Mouse (Mus musculus) cerebellum, adult 2 months (tissue): ENCODE measurements around the gene Cxadr. TPM values are rescaled to one million over a fixed set of nuclear protein-coding genes. Genes with fewer than 3 reads are reported as not detected.

Experiments
- DNase-seq, 2 experiments: peaks; one replicate each; pipeline ENCODE4 v3.0.0; 2021
- H3K27ac ChIP-seq: fragments of 200-500 bp; 2 replicates; pipeline ENCODE4 v1.5.1; 2012; ENCODE audit warnings: low read length, control low read depth, inconsistent platforms; ENCODE audit not compliant: insufficient read depth
- H3K27me3 ChIP-seq: fragments of 200-500 bp; 2 replicates; pipeline ENCODE4 v1.6.1; 2012; ENCODE audit warnings: inconsistent platforms, mild to moderate bottlenecking, low read length, moderate library complexity; ENCODE audit not compliant: control insufficient read depth, insufficient read depth
- H3K4me1 ChIP-seq: fragments of 200-500 bp; 2 replicates; pipeline ENCODE4 v1.6.1; 2011; ENCODE audit warnings: low read length; ENCODE audit not compliant: control insufficient read depth, insufficient read depth
- H3K4me3 ChIP-seq: fragments of 200-500 bp; replicated peaks from 2 replicates; pipeline ENCODE3; 2011; ENCODE audit warnings: mild to moderate bottlenecking, low read depth, low read length, control low read depth; ENCODE audit not compliant: insufficient read depth
- CTCF ChIP-seq: fragments of 200-500 bp; IDR thresholded peaks from 2 replicates; pipeline ENCODE4 v1.5.1; 2011; ENCODE audit warnings: low read depth, mild to moderate bottlenecking, control low read depth, low read length, moderate library complexity, borderline replicate concordance; ENCODE audit not compliant: insufficient read depth
- POLR2A ChIP-seq: fragments of 200-500 bp; IDR thresholded peaks from 2 replicates; pipeline ENCODE4 v1.6.1; 2011; ENCODE audit warnings: low read length, control low read depth, borderline replicate concordance; ENCODE audit not compliant: insufficient read depth
- WGBS: fragments of 180-500 bp; shearing (Covaris S2); methylation state at CpG from one replicate; pipeline ENCODE4 v1.1.7; 2018; 5-methylcytosine and 5-hydroxymethylcytosine counted together
- polyA plus RNA-seq: library from polyadenylated mRNA; depleted of rRNA; stranded (reverse); fragments of >200 nt; gene quantifications from 2 replicates; pipeline ENCODE4 v1.2.3, GENCODE M21; 2012

Gene Cxadr
- polyA plus RNA-seq, 1 experiment: 9.7 TPM

DNA sequence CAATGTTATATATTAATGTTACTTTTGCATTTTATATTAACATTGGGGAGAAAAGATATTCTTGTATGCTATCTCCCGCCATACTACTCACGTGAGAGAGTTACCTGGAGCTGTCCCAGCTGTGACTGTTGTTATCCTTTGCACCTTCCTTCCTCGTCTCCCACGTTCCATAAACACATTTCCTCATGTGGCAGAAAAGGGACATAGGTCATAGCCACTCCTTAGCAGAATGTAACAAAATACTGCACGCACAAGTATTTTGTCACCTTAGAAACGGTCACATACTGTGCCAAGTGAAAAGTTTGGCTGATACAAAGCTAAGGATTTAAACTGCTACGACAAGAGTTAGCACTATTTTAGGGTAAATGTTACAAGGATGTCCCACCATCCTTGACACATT, 26.3 kb downstream of the Cxadr start:
- TF ChIP-seq CTCF (no peak), POLR2A (no peak)
- DNase-seq: no peak
- Histone ChIP-seq H3K27ac (no peak overlapping the region), H3K4me1 (no peaks in the 10 kb centered on the region), H3K27me3 (no peaks in the 10 kb centered on the region), H3K4me3 (no peak overlapping the region)
- 89% methylated on average over 7 of the region's 7 CpGs for WGBS

DNA sequence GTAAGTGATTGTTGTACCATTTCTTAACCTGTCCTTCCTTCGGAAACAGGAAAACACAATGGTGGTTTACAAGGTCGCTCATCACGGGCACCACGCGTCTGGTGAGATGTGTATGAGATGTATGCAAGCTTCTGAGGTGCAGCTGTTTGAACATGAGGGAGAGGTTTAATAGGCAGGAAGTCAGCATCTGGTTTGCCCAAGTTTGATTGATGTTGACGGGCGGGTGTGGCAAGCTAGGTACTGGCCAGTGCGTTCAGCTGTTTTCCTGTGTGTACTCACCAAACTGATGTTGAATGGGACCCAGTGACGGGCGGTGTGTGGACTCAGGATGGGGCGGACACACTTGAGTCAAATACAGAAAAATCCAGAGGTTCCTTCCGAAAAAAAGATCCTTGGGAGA, 26.7 kb downstream of the Cxadr start:
- WGBS: 93% methylated on average over 12 of the region's 12 CpGs
- H3K4me3 ChIP-seq: no peak overlapping the region
- TF ChIP-seq CTCF: no peak
- no peak for TF ChIP-seq POLR2A
- no peaks in the 10 kb centered on the region for H3K4me1 ChIP-seq
- no peak overlapping the region for H3K27ac ChIP-seq
- H3K27me3 ChIP-seq: no peaks in the 10 kb centered on the region
- DNase-seq: no peak

DNA sequence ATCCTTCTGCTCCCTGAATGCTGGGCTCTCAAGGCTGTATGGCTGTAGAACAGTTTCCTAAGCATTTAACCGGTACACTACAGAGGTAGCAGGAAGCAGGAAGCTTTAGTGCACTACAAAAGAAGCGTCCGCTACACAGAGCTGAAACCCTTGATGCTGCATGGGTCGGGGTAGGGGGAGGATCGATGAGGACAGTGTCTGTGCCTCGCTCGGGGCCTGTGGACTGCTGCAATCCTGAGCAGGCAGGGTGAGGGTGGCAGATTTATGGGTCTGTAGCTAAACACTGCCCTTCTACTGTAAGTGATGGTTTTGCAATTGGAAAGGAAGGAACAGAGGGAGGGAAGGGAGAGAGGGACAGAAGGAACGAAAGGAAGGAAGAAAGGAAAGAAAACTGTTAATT, 35.9 kb downstream of the Cxadr start:
- TF ChIP-seq CTCF (no peak), POLR2A (no peak)
- no peak overlapping the region for H3K4me3 ChIP-seq
- no peaks in the 10 kb centered on the region for H3K27me3 ChIP-seq
- WGBS: 70% methylated on average over 8 of the region's 8 CpGs
- DNase-seq: no peak
- no peak overlapping the region for H3K27ac ChIP-seq
- no peaks in the 10 kb centered on the region for H3K4me1 ChIP-seq

DNA sequence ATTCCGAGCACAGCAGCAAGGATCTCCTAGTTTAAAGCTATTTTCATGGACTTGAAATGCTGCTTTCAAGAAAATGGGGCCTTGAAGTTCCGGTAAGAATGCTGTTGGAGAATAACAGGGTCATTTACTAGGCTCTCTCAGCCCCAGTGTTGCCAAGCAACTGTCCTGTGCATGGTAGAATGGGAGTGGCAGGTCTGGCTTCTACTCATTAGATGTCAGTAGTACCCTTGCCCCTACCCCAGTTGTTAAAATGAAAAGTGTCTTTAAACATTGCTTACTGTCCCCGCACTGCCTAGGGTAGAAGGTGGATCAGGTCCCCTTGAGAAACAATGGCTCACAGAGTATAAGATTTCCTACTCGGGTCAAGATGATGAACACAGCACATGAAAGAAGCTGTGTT, 40.1 kb downstream of the Cxadr start:
- Histone ChIP-seq H3K4me3 (no peak overlapping the region), H3K4me1 (no peaks in the 10 kb centered on the region), H3K27ac (no peak overlapping the region), H3K27me3 (no peaks in the 10 kb centered on the region)
- no peak for DNase-seq
- TF ChIP-seq CTCF (no peak), POLR2A (no peak)
- 77% methylated on average over 4 of the region's 4 CpGs for WGBS

DNA sequence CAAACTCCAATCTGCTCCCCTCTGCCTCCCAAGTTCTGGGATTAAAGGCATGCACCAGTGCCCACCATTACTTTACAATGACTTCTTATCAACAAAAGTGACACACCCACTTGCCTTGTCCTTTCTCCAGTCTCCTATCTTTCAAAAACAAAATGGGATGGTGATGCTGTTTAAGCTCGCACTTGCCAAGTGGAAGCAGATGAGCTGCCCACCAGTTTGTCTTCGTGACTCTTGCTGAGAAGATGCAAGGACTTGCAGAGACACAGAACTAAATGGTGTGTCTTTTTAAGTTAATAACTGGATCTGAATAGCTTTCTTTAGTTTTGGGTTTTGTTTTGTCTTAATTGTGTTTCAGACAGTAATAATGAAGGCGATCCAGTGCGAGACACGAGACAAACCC, 41.5 kb downstream of the Cxadr start:
- no peak overlapping the region for H3K4me3 ChIP-seq
- H3K4me1 ChIP-seq: no peaks in the 10 kb centered on the region
- no peaks in the 10 kb centered on the region for H3K27me3 ChIP-seq
- WGBS: 89% methylated on average over 5 of the region's 5 CpGs
- no peak overlapping the region for H3K27ac ChIP-seq
- TF ChIP-seq POLR2A: no peak
- TF ChIP-seq CTCF: no peak
- DNase-seq: no peak

DNA sequence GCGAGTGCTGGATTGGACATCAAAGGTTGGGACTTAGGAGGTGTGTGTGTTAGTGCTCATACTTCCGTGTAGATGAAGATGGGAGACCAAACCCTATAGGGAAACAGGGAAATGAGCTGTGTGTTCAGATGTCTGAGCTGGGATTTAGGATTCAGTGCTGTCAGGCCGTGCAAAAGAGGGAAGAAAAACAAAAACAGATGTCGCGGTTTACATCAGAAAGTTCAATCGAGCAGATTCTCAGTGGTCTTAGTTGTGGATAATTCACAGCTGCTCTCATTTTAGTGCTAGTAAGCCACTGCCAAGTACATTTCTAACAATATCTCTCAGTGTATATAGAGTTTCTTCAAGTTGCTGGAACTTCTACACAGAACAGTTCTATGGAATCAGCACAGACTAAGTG, 42.5 kb downstream of the Cxadr start:
- Histone ChIP-seq H3K4me1 (no peaks in the 10 kb centered on the region), H3K27me3 (no peaks in the 10 kb centered on the region), H3K27ac (no peak overlapping the region), H3K4me3 (no peak overlapping the region)
- TF ChIP-seq CTCF (no peak), POLR2A (no peak)
- DNase-seq: no peak
- WGBS: 52% methylated on average over 6 of the region's 6 CpGs

DNA sequence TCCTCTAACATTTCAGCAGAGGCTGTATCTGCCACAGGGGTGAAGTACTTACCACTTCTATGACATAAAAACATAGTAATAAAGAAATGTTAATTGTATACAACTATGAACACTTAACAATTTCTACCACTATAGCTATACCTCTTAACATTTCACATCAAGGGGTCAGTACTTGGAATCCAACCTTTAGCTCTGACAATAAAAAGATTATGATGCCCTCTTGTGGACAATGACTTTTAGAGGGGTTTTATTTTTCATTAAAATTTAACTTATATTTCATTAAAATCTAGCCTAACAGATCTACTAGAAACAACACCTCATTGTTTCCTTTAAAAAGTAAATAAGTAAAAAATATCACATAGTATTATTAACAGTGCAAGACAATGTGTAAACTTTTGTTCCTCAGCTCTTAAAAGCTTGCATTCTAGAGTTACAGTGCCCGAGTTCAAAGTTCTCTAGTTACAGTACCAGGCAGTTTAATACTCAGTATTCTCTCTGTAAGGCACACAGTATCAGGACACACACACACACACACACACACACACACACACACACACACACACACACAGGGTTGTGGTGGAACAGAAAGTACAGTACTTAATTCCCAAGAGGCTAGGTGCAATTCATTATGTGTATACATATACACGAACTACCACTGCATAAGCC, 45.5 kb downstream of the Cxadr start:
- 91% methylated on average over 2 of the region's 2 CpGs for whole genome bisulfite sequencing
- H3K4me1 ChIP-seq: no peaks in the 10 kb centered on the region
- DNase-seq: no peak
- no peak overlapping the region for H3K27ac ChIP-seq
- no peaks in the 10 kb centered on the region for H3K27me3 ChIP-seq
- no peak for TF ChIP-seq POLR2A
- no peak for TF ChIP-seq CTCF
- no peak overlapping the region for H3K4me3 ChIP-seq

DNA sequence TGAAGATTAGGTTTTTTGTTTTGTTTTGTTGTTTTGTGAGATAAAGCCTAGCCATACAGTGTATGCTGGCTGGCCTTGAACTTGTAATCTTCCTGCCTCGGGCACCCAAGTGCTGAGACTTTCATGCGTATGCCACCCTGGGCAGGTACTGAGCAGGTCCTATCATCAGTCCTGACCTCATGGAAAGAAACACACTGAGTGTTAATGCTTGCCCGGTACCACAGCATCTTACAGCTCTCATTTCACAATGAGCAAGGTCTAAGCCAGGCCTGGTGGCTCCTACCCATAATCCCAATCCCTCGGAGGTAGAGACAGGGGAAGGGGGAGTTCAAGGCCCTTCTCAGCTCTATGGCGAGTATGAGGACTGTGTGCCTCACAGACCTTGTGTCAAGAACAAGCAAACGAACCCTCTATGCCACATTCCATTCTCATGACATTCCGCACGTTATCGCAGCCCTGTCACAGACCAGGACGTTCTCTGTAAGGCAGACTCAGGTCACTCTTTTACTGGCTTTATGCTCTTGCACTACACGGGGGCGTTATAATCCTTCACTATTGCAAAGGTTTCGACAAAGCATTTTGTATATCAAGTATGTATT, 46.1 kb downstream of the Cxadr start:
- Histone ChIP-seq H3K27me3 (no peaks in the 10 kb centered on the region), H3K4me3 (no peak overlapping the region), H3K4me1 (no peaks in the 10 kb centered on the region), H3K27ac (no peak overlapping the region)
- WGBS: 83% methylated on average over 13 of the region's 13 CpGs
- TF ChIP-seq CTCF (no peak), POLR2A (no peak)
- no peak for DNase-seq
